Mouse (Mus musculus): ENCODE results near the gene Snurf. TPM values are rescaled to one million over a fixed set of nuclear protein-coding genes. Genes with fewer than 3 reads are reported as not detected.

The Snurf gene
- polyA plus RNA-seq (2011; ENCODE audit: insufficient read depth, insufficient read length, low read depth, missing spikeins) = 207 and 231 TPM in 2 replicates

- no peak for TF ChIP-seq EP300 (IDR thresholded peaks at IDR 0.05; ENCODE audit: insufficient read depth, low read depth, low read length)
- peak; percentile 30 for TF ChIP-seq POLR2A (IDR thresholded peaks at IDR 0.05; ENCODE audit: insufficient read depth, low read length)
- no peak for TF ChIP-seq CTCF (IDR thresholded peaks at IDR 0.05; ENCODE audit: low read depth, low read length)
- Histone ChIP-seq H3K36me3 (ENCODE audit: control insufficient read depth, insufficient read depth, low read length, poor library complexity, severe bottlenecking) (no peaks in the 10 kb centered on the region), H3K4me3 (ENCODE audit: low read depth, low read length) (peak within 1 kb of the TSS; percentile 87), H3K9ac (ENCODE audit: low read depth, poor library complexity, severe bottlenecking) (peak within 1 kb of the TSS; percentile 62), H3K9me3 (replicated peaks; ENCODE audit: control insufficient read depth, insufficient read depth, low read length, poor library complexity, severe bottlenecking) (peaks cover 14% of the 10 kb centered on the region), H3K27me3 (ENCODE audit: control insufficient read depth, insufficient read depth, low read length, poor library complexity, severe bottlenecking) (no peaks in the 10 kb centered on the region), H3K4me1 (ENCODE audit: control insufficient read depth, insufficient read depth, low read length) (peaks cover 1% of the 10 kb centered on the region), H3K27ac (ENCODE audit: insufficient read depth, low read length) (peak within 1 kb of the TSS; percentile 66)
These were observed at the start of gene Snurf, which contains the start of gene Gm38393 for GRCm38 (mm10) chr7:60004606-60005330. Gene Snurf, minus strand, starts transcription at chr7:60005049. Gene Gm38393, minus strand, starts transcription at chr7:60005064.

- H3K36me3 ChIP-seq (ENCODE audit: control insufficient read depth, insufficient read depth, low read length, poor library complexity, severe bottlenecking) = no peaks in the 10 kb centered on the region
- H3K9me3 ChIP-seq (replicated peaks; ENCODE audit: control insufficient read depth, insufficient read depth, low read length, poor library complexity, severe bottlenecking) = no peaks in the 10 kb centered on the region
- TF ChIP-seq EP300 (IDR thresholded peaks at IDR 0.05; ENCODE audit: insufficient read depth, low read depth, low read length) (no peak), CTCF (IDR thresholded peaks at IDR 0.05; ENCODE audit: low read depth, low read length) (no peak), POLR2A (IDR thresholded peaks at IDR 0.05; ENCODE audit: insufficient read depth, low read length) (no peak)
- H3K4me3 ChIP-seq (ENCODE audit: low read depth, low read length) = no peak overlapping the region
- no peaks in the 10 kb centered on the region for H3K27me3 ChIP-seq (ENCODE audit: control insufficient read depth, insufficient read depth, low read length, poor library complexity, severe bottlenecking)
- no peak overlapping the region for H3K27ac ChIP-seq (ENCODE audit: insufficient read depth, low read length)
- H3K4me1 ChIP-seq (ENCODE audit: control insufficient read depth, insufficient read depth, low read length) = no peaks in the 10 kb centered on the region
- H3K9ac ChIP-seq (ENCODE audit: low read depth, poor library complexity, severe bottlenecking) = no peak overlapping the region
These were observed 42.8 kb upstream of the Snurf start for GRCm38 (mm10) chr7:60047481-60048201.

- Histone ChIP-seq H3K9me3 (replicated peaks; ENCODE audit: control insufficient read depth, insufficient read depth, low read length, poor library complexity, severe bottlenecking) (0 out of 2 replicates have a peak, but pooled peaks cover 2% of the 10 kb centered on the region), H3K27me3 (ENCODE audit: control insufficient read depth, insufficient read depth, low read length, poor library complexity, severe bottlenecking) (no peaks in the 10 kb centered on the region), H3K4me3 (ENCODE audit: low read depth, low read length) (no peak overlapping the region), H3K27ac (ENCODE audit: insufficient read depth, low read length) (no peak overlapping the region), H3K36me3 (ENCODE audit: control insufficient read depth, insufficient read depth, low read length, poor library complexity, severe bottlenecking) (no peaks in the 10 kb centered on the region), H3K4me1 (ENCODE audit: control insufficient read depth, insufficient read depth, low read length) (no peaks in the 10 kb centered on the region), H3K9ac (ENCODE audit: low read depth, poor library complexity, severe bottlenecking) (no peak overlapping the region)
- no peak for TF ChIP-seq POLR2A (IDR thresholded peaks at IDR 0.05; ENCODE audit: insufficient read depth, low read length)
- TF ChIP-seq CTCF (IDR thresholded peaks at IDR 0.05; ENCODE audit: low read depth, low read length) = no peak
- TF ChIP-seq EP300 (IDR thresholded peaks at IDR 0.05; ENCODE audit: insufficient read depth, low read depth, low read length) = no peak
These were observed 8.3 kb upstream of the Snurf start for GRCm38 (mm10) chr7:60013186-60013585.

GRCm38 (mm10) chr7:60007727-60008360, 3.0 kb upstream of the Snurf start:
- Histone ChIP-seq H3K9me3 (replicated peaks; ENCODE audit: control insufficient read depth, insufficient read depth, low read length, poor library complexity, severe bottlenecking) (peaks cover 11% of the 10 kb centered on the region), H3K27ac (ENCODE audit: insufficient read depth, low read length) (no peak overlapping the region), H3K27me3 (ENCODE audit: control insufficient read depth, insufficient read depth, low read length, poor library complexity, severe bottlenecking) (no peaks in the 10 kb centered on the region), H3K9ac (ENCODE audit: low read depth, poor library complexity, severe bottlenecking) (no peak overlapping the region), H3K4me1 (ENCODE audit: control insufficient read depth, insufficient read depth, low read length) (no peaks in the 10 kb centered on the region), H3K36me3 (ENCODE audit: control insufficient read depth, insufficient read depth, low read length, poor library complexity, severe bottlenecking) (no peaks in the 10 kb centered on the region), H3K4me3 (ENCODE audit: low read depth, low read length) (no peak overlapping the region)
- no peak for TF ChIP-seq CTCF (IDR thresholded peaks at IDR 0.05; ENCODE audit: low read depth, low read length)
- TF ChIP-seq EP300 (IDR thresholded peaks at IDR 0.05; ENCODE audit: insufficient read depth, low read depth, low read length) = no peak
- TF ChIP-seq POLR2A (IDR thresholded peaks at IDR 0.05; ENCODE audit: insufficient read depth, low read length) = no peak

- peaks cover 14% of the 10 kb centered on the region for H3K9me3 ChIP-seq (replicated peaks; ENCODE audit: control insufficient read depth, insufficient read depth, low read length, poor library complexity, severe bottlenecking)
- no peak overlapping the region for H3K27ac ChIP-seq (ENCODE audit: insufficient read depth, low read length)
- TF ChIP-seq EP300 (IDR thresholded peaks at IDR 0.05; ENCODE audit: insufficient read depth, low read depth, low read length) (0 out of 2 replicates have a peak, but pooled peaks have one; percentile 32), CTCF (IDR thresholded peaks at IDR 0.05; ENCODE audit: low read depth, low read length) (no peak)
- no peak overlapping the region for H3K9ac ChIP-seq (ENCODE audit: low read depth, poor library complexity, severe bottlenecking)
- no peaks in the 10 kb centered on the region for H3K27me3 ChIP-seq (ENCODE audit: control insufficient read depth, insufficient read depth, low read length, poor library complexity, severe bottlenecking)
- no peaks in the 10 kb centered on the region for H3K36me3 ChIP-seq (ENCODE audit: control insufficient read depth, insufficient read depth, low read length, poor library complexity, severe bottlenecking)
- no peak overlapping the region for H3K4me3 ChIP-seq (ENCODE audit: low read depth, low read length)
- peaks cover 1% of the 10 kb centered on the region for H3K4me1 ChIP-seq (ENCODE audit: control insufficient read depth, insufficient read depth, low read length)
These were observed 1.4 kb upstream of the Snurf start for GRCm38 (mm10) chr7:60006262-60006661.

Data from ES-Bruce4 (cell line).